Mouse (Mus musculus) embryonic fibroblast, embryonic 13.5 days (primary cell): ENCODE results near the gene Kmt2e.

ENCODE experiments used
- CTCF ChIP-seq: IDR thresholded peaks from 2 replicates; pipeline ENCODE4 v1.5.1; 2011; ENCODE audit warnings: mild to moderate bottlenecking, control low read depth, low read length, moderate library complexity, borderline replicate concordance; ENCODE audit not compliant: insufficient read depth
- POLR2A ChIP-seq: IDR thresholded peaks from 2 replicates; pipeline ENCODE4 v1.6.1; 2011; ENCODE audit warnings: low read depth, mild to moderate bottlenecking, control low read depth, low read length, moderate library complexity

DNA sequence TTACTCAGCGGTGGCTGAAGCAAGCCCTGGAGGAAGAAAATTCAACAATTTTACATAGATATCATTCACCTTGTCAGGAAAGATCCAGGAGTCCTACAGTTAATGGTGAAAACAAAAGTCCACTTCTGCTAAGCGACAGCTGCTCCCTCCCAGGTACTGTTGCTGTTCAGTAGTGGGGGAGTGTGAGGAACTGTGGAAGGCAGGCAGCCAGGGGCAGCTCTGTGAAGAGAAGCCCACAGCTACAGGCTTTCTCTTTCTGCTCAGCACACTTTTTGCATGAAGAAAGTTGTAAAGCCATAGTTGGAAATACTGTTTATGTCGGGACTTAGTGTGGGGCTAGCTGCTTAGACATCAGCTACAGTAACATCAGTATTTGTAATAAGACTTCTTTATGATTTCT is 62.2 kb downstream of the Kmt2e start:
- TF ChIP-seq CTCF: no peak
- no peak for TF ChIP-seq POLR2A
